Mouse (Mus musculus) adrenal gland, adult 10 weeks (tissue): ENCODE measurements around the gene Gtf2h4. TPM values are rescaled to one million over a fixed set of nuclear protein-coding genes. Genes with fewer than 3 reads are reported as not detected.

Experiments
- polyA plus RNA-seq: library from polyadenylated mRNA; stranded (reverse); fragments of 350-450 nt; fragmentation: Illumina TruSeq; extraction: RNeasy Lipid Tissue Mini Kit (QIAGEN cat#74804); gene quantifications from one replicate; pipeline ENCODE4 v1.2.3, GENCODE M21; 2014; ENCODE audit warnings: low read depth, low replicate concordance

The Gtf2h4 gene
- polyA plus RNA-seq: 3.0 TPM

GRCm38 (mm10) chr17:35673416-35674035 lies at the start of gene Gtf2h4:
Gtf2h4 (minus strand) TSS chr17:35673739.

GRCm38 (mm10) chr17:35704621-35705464 lies 31.3 kb upstream of the Gtf2h4 start, which contains the start of gene Ddr1:
Ddr1 (minus strand) TSS chr17:35704621.

GRCm38 (mm10) chr17:35667334-35668065 lies 6.0 kb downstream of the Gtf2h4 start, which contains the start of gene Vars2:
Vars2 (minus strand) TSS chr17:35667592.

GRCm38 (mm10) chr17:35643609-35644236 lies 29.8 kb downstream of the Gtf2h4 start, which contains the start of gene Mucl3:
Mucl3 (minus strand) TSS chr17:35643695.

GRCm38 (mm10) chr17:35626537-35626936 lies 47.0 kb downstream of the Gtf2h4 start, which contains the start of gene Gm9573:
Gm9573 (minus strand) TSS chr17:35626637.

Other genes with a start within 250 kb of the Gtf2h4 start
- gene H2-Q6, start 248.9 kb downstream of the Gtf2h4 start, polyA plus RNA-seq: 3.8 TPM
- 3.2 TPM for gene H2-Q7, start 234.6 kb downstream of the Gtf2h4 start, polyA plus RNA-seq
- gene H2-Q10, start 203.7 kb downstream of the Gtf2h4 start, polyA plus RNA-seq: 2.9 TPM
- not detected for gene Pou5f1, start 167.7 kb downstream of the Gtf2h4 start, polyA plus RNA-seq
- 1.7 TPM for gene Tcf19, start 156.9 kb downstream of the Gtf2h4 start, polyA plus RNA-seq
- 0.41 TPM for gene Cchcr1, start 156.6 kb downstream of the Gtf2h4 start, polyA plus RNA-seq
- gene Psors1c2, start 140.5 kb downstream of the Gtf2h4 start, polyA plus RNA-seq: not detected
- gene Cdsn, start 121.6 kb downstream of the Gtf2h4 start, polyA plus RNA-seq: not detected
- gene 2300002M23Rik, start 106.3 kb downstream of the Gtf2h4 start, polyA plus RNA-seq: not detected
- not detected for gene Sfta2, start 72.2 kb downstream of the Gtf2h4 start, polyA plus RNA-seq
- not detected for gene Gm9573, start 47.1 kb downstream of the Gtf2h4 start, polyA plus RNA-seq
- not detected for gene Mucl3, start 30.0 kb downstream of the Gtf2h4 start, polyA plus RNA-seq
- gene Vars2, start 6.1 kb downstream of the Gtf2h4 start, polyA plus RNA-seq: 1.6 TPM
- gene Ddr1, start 30.9 kb upstream of the Gtf2h4 start, polyA plus RNA-seq: 4.3 TPM
- gene Ier3, start 147.9 kb upstream of the Gtf2h4 start, polyA plus RNA-seq: 5.0 TPM
- 11.8 TPM for gene Flot1, start 149.5 kb upstream of the Gtf2h4 start, polyA plus RNA-seq
- gene Tubb5, start 164.6 kb upstream of the Gtf2h4 start, polyA plus RNA-seq: 40.9 TPM
- 11.3 TPM for gene Mdc1, start 167.8 kb upstream of the Gtf2h4 start, polyA plus RNA-seq
- gene Nrm, start 187.6 kb upstream of the Gtf2h4 start, polyA plus RNA-seq: 1.1 TPM
- gene Ppp1r18, start 191.9 kb upstream of the Gtf2h4 start, polyA plus RNA-seq: 4.7 TPM
- gene Dhx16, start 206.1 kb upstream of the Gtf2h4 start, polyA plus RNA-seq: 22.4 TPM
- 21.6 TPM for gene 2310061I04Rik, start 223.7 kb upstream of the Gtf2h4 start, polyA plus RNA-seq
- gene Atat1, start 236.3 kb upstream of the Gtf2h4 start, polyA plus RNA-seq: 8.3 TPM
- 19.3 TPM for gene Mrps18b, start 242.7 kb upstream of the Gtf2h4 start, polyA plus RNA-seq
- gene Ppp1r10, start 242.7 kb upstream of the Gtf2h4 start, polyA plus RNA-seq: 48.2 TPM